Mouse (Mus musculus) cortical plate, adult 2 months (tissue): ENCODE measurements at regions not wholly inside any gene's neighbourhood (a gene's known extent, or its start where the extent isn't known, plus 50 kb on each side); places are given as distances from the start of the nearest gene placed in this dataset.

Source experiments
- CTCF ChIP-seq: fragments of 200-500 bp; IDR thresholded peaks from 2 replicates; pipeline ENCODE4 v1.5.1; 2011; ENCODE audit warnings: mild to moderate bottlenecking, control low read depth, low read length; ENCODE audit not compliant: insufficient read depth; ENCODE audit errors: extremely low read depth
- POLR2A ChIP-seq: fragments of 200-500 bp; IDR thresholded peaks from 2 replicates; pipeline ENCODE4 v1.6.1; 2011; ENCODE audit warnings: mild to moderate bottlenecking, low read length, control low read depth; ENCODE audit not compliant: insufficient read depth; ENCODE audit errors: extremely low read depth

GRCm38 (mm10) chr3:16858931-16859330 lies 852.7 kb upstream of the Gm5150 start:
- TF ChIP-seq CTCF: no peak
- TF ChIP-seq POLR2A: no peak
